Mouse (Mus musculus): Measurements from ENCODE around the gene Gm37240.

Gm37240 gene

DNA sequence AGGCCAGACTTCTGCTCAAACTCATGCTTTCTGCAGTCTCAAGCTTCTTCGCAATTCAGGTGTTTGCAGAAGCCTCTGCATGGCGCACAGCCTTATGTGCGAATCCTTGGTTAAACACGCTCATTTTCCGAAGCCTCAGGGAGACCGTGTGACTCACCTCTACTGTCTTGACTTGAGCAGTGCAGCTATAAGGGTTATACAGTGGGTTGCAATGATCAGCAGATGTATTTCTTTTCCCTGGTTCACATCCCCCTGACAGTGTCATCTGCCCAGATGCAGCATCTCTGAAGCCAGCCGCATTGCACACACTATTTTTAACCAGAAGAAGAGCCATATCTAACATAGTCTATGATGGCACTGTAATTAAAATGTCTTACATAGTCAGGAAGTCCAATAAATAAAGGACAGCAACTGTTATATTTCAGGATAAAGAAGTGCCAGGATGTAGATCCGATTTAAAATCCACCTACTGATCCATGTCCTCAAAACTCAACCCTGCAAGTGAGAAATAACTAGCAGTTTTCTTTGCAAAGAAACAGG is 843.6 kb downstream of the Gm37240 start:
- no peak for DNase-seq (ENCODE audit: low spot score in 2 of 2)

DNA sequence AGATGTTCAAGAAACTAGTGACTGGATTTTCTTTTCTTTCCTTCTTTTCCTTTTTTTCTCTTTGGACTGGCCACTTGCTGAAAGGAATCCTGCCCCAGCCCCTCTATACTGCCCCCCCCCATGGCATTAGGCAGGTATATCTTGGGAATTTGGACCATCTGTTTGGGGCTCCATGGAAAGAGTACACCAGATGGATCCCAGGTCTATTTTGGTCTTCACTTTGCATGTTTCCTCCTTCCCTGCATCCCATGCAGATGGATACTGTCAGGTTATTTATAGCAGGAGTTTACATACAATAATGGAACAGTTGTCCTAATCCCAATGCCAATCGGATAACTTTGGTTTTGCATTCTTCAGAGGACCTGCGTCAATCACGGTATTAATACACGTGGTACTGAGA is 845.2 kb downstream of the Gm37240 start:
- DNase-seq (ENCODE audit: low spot score in 2 of 2) = no peak

DNA sequence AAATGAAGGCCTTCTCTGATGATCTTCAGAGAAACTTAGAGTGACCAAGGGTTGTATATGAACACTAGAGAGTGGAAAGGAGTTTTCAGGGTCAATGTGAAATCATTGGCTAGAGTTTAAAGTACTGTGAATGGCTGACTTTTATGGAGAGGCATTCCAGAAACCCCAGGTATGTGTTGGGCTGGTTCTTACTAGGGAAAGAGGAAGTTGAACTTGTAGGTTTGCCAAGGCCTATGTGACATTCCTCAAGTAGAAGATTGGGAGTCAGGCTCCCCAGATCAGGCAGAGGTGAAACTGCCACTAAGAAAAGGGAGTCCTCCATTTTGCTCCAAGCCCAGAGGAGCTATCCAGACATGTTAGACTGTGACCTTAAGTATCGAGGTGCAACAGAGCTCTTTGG is 858.2 kb downstream of the Gm37240 start:
- DNase-seq (ENCODE audit: low spot score in 2 of 2) = no peak

DNA sequence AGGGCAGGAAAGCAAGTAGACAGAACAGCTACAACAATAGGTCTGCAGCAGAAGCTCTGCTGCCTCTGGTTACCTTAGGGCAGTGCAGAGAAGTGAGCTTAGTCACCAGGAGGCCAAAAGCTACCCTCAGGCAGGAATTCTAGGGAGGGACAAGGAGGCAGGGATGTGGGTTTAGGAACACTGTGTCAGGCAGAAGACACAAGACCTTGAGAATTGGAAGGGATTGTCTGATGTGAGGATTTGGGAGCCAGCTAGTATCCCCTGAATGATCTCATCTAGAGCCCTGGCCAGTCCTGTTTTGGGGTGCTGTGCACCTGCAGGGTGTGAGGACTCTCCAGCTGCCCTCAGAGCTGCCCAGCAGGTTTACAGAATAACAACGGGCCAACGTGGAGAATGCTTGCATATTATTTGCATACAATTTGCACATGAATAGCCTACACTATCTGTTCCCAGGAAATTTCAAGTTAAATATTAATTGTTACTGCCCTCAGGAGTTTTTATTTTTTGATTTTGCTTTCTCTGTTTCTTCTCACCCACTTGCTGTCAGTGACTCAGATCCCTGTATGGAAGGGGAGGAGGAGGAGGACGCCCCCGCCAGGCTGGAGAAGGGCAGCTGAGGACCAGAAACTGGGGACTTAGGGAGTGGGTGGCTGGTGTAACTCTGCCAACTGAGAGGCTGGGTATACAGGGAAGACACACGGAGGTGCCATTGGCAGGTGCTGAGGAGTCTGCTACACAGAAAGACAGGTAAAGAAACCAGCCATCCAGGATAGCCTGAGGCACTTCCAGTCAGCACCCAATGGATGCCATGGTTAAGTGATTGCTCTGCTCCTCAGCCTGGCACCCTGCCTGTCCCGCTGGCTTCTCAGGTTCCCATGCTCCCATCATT is 862.3 kb downstream of the Gm37240 start:
- DNase-seq (ENCODE audit: low spot score in 2 of 2) = no peak

DNA sequence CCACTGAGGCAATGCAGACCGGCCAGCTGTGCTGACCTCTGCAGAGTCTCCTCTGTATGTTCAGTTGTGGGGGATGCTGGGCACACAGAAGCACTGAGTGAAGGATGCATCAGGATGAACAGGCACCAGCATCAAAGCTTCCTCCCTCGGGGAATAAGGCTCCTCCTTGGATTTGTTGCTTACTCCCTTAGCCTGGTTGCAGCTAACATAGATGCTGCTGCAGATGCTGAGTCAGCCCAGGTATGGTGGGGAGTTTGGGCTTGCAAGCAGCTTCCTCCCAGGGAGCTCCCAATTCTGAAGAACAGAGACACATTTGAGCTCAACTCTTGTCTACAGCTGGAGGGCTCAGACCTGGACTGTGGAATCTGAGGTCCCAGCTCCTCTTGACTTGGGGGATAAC is 863.1 kb downstream of the Gm37240 start:
- no peak for DNase-seq (ENCODE audit: low spot score in 2 of 2)

DNA sequence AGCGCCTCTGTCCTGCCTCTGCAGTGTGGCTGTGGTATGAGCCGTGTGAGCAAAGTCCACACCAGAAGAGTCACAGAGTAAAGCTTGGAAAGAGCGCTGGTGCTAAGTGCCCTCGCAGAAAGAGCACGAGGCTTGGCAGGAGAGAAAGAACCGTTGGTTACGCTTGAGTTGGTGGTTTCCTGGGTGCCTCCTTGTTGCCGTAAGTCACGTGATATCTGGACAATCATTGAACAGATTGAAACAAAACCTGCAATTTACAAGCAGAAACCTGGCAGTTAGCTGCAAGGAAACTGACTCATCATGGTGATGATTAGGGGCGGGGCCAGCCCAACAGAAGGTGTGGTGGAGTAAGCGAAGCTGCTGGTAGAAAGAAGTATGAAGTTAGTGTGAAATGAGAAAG is 864.5 kb downstream of the Gm37240 start:
- no peak for DNase-seq (ENCODE audit: low spot score in 2 of 2)

DNA sequence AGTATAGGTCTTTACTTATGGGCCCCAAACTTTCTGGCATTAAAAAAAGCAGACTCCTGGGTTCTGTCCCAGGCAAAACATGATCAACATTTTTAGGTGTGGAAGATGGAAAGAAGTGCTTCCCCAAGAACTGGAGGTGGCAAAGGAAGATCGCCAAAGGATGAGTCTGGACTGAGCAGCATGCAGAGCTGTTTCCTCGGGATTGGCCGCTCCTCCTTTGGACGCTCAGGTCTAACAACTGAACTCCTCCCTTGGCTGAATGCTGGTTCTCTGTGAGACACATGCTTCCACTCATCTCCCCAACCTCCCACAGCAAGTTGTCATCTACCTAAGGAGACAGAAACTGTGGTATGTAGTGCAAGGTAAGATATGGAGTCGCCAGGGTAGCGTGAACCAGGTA is 865.5 kb downstream of the Gm37240 start:
- no peak for DNase-seq (ENCODE audit: low spot score in 2 of 2)

DNA sequence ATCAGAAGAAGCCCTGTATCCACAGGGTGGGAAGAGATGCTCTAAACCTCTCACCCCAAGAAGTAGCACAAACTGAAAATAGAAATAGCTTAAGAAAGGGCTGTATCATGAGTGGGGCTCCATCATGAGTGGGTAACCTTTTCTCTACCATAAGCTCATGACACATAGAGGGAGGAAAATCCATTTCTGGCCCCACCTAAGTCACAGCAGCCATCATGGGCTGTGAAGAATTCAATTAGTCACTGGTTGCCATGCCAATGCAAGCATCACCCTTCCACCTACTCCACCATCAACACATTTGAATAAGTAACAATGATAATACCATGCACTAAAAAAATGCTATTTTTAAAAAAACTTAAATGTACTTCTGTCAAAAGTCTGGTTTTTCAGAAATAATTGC is 867.2 kb downstream of the Gm37240 start:
- no peak for DNase-seq (ENCODE audit: low spot score in 2 of 2)

DNA sequence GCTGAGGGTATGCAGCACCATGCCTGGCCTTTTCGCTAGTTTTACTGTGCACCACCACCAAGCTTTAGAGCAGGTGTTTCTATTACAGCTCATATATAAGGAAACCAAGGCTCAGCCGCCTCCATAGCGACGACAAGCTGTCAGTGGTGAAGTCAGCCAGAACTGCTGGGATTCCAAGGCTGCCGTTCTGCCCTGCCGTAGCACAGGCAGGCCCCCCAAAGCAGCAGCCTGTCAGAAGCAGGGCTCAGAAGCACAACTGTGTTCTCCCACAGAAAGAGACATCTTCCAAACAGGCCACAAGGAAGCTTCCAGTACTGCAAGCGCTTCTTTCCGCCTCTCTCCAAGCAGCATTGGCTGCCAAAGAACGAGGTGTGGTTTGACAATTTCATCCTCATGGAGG is 871.7 kb downstream of the Gm37240 start:
- DNase-seq (ENCODE audit: low spot score in 2 of 2) = no peak

DNA sequence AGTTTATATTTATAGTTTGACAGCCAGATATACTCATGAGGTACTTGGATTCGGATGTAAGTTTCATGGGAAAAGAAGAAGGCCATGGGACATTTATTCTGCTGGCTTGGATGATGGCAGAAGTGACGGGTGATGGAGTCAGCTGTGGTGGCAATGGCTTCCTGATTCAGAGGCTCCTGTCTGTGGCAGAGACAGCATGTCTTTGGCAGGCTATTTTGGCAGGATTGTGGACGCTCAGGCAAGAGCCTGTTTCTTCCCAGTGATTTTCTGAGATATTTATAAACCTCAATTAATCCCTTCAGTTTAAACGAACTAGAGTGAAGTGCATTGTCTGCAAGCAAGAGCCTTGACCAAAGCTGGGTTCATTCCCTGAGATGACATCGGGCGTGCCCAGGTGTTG is 874.4 kb downstream of the Gm37240 start:
- no peak for DNase-seq (ENCODE audit: low spot score in 2 of 2)

DNA sequence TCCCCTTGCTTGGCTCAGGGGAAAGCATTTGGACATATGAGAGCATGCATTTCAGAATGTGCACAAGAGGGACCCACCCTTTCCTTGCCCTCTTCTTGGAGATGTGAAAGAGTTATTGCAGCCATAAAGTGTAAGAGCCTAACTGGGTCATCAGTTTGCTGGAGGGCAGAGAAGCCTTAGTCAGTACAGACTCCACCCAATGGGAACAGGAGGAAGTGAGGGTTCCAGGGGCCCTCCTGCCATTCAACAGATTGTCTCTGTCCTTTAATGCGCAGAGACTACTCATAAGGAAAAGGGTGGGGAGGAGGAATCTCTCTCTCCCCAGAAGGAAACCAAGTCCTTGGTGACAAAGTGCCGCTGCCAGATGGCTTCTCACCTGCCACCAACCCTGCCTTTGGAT is 882.1 kb downstream of the Gm37240 start:
- DNase-seq (ENCODE audit: low spot score in 2 of 2) = no peak

DNA sequence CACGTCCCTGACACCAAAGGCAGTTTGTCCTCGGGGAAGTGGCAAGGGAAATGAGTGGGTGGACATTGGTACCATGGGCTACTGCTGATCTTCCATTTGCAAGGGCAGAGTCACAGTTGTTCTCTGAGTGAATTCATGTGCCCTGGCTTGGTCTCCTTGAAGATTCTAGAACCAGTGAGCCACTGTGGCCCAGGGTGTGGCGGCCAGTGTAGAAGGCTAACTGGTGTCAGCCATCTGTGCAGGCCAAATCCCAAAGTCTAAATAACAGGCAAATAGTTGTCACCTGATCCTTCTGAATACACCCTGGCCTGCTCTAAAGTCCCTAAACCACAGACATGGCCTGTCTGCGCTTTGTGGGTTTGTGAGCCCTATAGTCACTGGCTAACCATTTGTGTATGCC is 898.4 kb downstream of the Gm37240 start:
- no peak for DNase-seq (ENCODE audit: low spot score in 2 of 2)

DNA sequence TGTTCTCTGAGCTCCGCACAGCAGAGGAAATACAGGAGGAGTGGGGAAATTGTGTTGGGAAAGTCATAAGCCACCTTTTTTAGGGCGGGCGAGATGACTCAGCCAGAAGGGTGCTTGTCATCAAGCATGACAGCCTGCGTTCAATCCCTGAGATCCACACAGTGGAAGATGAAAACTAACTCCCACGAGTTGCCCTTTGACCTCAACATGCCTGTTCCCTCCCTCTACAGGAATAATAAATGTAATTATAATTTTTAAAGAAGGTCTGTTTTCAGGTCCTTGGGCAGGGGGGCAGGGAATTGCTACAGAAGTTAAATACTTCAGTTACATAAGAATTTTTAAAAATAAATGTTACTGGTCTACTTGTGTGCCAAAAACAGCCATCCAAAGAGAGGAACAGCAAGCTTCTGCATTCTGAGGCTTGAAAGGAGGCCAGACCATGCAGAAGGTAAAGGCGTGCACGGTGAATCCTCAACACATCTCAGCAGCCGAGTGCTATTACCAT is 902.1 kb downstream of the Gm37240 start:
- DNase-seq (ENCODE audit: low spot score in 2 of 2) = peak in 1 of 2 experiments; percentile 16

DNA sequence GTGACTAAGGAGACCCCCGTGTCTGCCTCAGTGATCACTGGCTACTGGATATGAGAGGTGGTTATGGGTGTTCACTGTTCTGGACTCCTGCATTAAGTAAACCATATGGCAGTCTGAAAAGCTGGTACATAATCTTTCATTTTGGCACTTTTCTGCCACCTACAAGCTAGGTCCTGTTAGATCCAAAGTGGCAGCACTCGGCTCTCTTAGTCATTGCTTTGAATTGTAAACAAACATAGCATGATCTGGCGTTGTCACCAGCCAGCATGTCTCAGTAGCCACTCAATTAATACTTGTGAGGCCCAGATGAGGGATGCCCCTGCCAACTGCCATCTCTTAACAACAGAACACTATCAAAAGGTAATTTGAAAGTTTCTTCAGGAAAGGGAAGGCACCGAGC is 904.6 kb downstream of the Gm37240 start:
- no peak for DNase-seq (ENCODE audit: low spot score in 2 of 2)

DNA sequence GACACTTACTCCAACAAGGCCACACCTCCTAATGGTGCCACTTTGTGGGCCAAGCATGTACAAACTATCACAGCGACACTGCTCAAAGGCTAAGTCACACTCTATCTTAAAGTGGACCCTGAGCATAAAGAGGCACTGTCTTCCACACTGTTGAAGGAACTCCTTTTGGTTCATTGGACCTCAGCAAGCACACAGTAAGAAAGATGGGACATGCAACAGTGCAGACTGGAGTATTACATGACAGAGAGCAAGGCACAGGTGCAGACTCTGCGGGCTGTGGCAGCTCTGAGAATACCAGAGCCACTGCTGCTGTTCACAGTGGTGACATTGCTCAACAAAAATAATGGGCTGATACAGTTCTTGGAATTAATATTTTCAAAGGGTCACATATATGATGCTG is 907.2 kb downstream of the Gm37240 start:
- DNase-seq (ENCODE audit: low spot score in 2 of 2) = no peak

DNA sequence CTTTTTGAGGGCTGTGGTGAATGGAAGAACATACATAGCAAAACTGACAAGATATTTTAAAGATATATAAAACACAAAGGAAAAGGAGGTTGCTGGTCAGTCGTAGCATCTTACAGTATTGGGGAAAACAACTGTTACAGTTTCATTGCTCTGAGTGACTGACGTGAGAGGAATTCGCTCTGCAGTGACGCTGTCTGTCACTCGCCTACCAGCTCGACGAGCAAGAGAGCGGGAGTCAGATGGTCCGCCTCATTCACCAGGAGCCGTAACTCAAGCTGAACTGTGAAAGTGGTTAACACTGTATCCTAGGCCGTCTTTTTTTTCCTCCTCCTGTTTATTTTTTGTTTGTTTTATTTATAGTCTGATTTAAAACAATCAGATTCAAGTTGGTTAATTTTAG is 908.6 kb downstream of the Gm37240 start:
- no peak for DNase-seq (ENCODE audit: low spot score in 2 of 2)

DNA sequence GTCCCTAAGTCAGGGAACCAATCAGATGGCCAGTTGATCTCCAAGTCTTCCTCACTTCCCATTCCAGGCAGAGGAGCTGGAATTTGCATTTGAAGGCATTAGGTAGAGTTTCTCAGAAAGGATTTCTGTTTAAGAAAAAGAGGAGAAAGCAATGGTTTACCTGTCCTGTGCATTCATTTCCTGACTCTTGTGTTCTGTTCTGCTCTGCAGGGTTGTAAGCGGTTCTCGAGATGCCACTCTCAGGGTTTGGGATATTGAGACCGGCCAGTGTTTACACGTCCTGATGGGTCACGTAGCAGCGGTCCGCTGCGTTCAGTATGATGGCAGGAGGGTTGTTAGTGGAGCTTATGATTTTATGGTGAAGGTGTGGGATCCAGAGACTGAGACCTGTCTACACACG is 913.1 kb downstream of the Gm37240 start:
- DNase-seq (ENCODE audit: low spot score in 2 of 2) = no peak

DNA sequence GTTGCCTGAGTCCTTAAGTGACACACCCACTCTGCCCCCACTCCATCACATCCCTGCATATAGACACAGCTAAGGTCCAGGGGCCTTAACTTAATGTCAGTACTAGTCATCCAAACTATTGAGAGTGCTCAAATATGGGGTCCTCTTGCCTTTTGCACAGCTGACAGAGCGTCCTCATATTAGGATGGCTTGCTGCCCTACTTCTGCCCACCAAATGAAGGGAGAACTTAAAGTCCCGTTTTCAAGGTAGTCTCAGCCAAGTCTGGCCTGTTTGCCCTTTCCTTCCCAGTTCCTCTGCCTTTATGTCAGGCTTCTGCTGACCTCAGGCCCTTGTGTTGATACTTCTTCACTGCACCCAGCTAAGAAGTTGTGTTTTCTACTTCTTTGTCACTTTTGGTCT is 914.4 kb downstream of the Gm37240 start:
- DNase-seq (ENCODE audit: low spot score in 2 of 2) = no peak

DNA sequence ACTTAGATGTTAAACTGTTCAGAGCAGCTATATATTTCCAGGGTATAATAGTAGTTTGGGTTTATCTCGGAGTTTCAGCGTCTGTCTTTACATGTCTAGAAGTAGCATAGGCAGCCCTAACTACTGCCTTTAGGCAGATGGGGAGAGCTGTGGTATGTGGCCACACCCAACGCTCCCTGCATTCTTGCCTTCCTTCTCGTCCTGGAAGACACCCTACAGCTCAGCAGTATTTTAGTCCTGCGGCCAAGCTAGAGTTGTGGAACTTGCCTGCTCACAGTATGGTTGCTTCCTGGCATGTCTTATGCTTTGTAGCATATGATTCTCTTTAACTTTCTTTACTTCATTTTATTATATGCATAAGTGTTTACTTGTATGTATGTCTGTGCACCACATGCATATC is 915.8 kb downstream of the Gm37240 start:
- DNase-seq (ENCODE audit: low spot score in 2 of 2) = no peak

DNA sequence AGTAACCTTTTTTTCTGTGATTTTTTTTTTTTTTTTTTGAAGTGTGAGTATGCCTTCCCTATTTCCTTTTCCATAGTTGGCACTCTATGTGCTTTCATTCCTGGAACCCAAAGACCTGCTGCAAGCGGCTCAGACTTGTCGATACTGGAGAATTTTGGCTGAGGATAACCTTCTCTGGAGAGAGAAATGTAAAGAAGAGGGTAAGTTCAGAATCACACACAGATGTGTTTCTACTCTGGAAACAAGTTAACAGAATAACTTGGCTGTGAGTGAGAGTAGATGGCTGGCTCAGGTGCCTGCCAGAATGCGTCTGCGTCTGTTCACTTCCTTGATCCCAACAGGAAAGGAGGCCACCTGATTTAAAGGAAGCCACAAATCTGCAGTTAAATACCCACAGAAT is 920.0 kb downstream of the Gm37240 start:
- DNase-seq (ENCODE audit: low spot score in 2 of 2) = no peak

DNA sequence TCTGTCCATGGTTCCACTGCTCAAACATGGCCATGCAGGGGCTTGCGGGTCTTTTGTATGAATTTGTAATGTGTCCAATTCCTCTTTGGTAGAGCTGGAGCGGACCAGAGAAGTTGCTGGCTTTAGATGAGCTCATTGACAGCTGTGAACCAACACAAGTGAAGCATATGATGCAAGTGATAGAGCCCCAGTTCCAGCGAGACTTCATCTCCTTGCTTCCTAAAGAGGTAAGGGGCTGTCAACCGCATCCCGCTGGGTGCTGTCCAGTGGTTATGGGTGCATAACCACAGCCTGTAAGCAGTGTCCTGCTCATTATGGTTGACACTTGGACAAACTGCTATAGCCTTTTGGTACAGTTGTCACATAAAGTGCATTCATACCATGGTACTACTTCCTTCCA is 922.2 kb downstream of the Gm37240 start:
- DNase-seq (ENCODE audit: low spot score in 2 of 2) = no peak

DNA sequence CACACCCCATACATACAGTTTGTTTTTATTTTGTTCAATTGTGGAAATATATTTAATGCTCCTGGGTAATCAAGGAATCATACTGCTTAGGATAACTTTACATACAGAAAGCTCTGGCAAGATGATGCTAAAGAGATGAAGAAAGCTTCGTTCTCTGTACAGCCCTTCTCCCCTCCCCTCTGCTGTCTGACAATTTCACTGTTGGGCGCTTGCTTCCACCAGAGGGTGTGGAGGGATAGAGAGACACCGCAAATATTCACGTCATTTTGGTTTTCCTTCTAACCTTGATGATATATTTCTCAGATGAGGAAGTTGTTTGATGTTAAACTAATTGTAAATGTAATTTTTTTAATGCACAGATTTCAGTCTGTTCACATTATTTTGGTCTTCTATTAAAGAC is 931.5 kb downstream of the Gm37240 start:
- no peak for DNase-seq (ENCODE audit: low spot score in 2 of 2)

DNA sequence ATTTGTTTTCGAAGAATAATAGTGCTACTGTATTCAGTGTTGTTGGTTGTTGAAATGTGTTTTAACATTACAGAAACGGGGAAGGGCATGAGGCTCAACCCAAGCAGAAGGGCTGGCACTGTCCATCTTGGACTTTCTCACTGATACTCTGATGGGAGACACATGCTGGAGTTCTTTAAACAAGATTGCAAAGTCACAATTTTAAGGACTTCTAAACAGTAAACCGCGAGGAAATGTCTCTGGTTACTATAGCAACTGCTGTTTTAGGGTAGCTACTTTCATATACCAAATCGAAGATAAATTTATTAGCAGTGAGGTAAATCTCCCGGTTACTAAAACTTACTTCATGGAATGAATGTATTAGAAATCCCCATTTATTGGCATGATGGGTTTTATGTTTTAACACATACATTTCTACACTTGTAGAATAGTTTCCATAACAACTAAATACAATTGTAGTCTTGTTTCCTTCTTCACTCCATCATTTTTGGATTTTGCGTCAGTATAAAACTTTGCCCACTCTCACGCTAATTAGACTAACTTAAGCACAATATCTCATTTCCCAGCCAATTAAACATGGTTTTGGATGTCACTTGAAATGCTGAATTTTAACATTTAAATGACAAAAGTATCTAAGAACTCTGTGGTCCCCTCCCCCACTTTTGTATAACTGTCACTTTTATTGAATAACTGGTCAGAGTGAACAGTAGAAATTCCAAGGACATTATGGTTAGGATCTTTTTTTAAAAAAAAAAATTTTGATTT is 932.1 kb downstream of the Gm37240 start:
- DNase-seq (ENCODE audit: low spot score in 2 of 2) = no peak

All from heart, adult 9 months (tissue).